Mouse (Mus musculus) embryonic facial prominence, embryonic 11.5 days (tissue): ENCODE data around the gene Slc12a8. TPM values are rescaled to one million over a fixed set of nuclear protein-coding genes. Genes with fewer than 3 reads are reported as not detected.

ENCODE experiments used
- ATAC-seq: fragments of 200-750 bp; cut with Nextera tagmentation; replicated peaks from 2 replicates; pipeline ENCODE4 v1.8.0; 2017; ENCODE audit warnings: low read depth; ENCODE audit not compliant: insufficient number of reproducible peaks, low FRiP score, low TSS enrichment
- DNase-seq: peaks from one replicate; pipeline ENCODE4 v3.0.0-alpha.2; 2015; ENCODE audit warnings: low spot score
- H3K27ac ChIP-seq: fragments of 300-500 bp; sonication (generic); replicated peaks from 2 replicates; pipeline ENCODE4 v1.5.1; 2014; ENCODE audit warnings: mild to moderate bottlenecking, low read depth, low read length, control low read depth
- H3K27me3 ChIP-seq: fragments of 300-500 bp; sonication (generic); 2 replicates; pipeline ENCODE4 v1.6.1; 2014; ENCODE audit warnings: mild to moderate bottlenecking, low read length, moderate library complexity, mixed read lengths; ENCODE audit not compliant: control insufficient read depth, insufficient read depth
- H3K36me3 ChIP-seq: fragments of 300-500 bp; sonication (generic); replicated peaks from 2 replicates; pipeline ENCODE4 v1.6.1; 2014; ENCODE audit warnings: low read depth, mild to moderate bottlenecking, low read length, moderate library complexity, mixed read lengths; ENCODE audit not compliant: control insufficient read depth, insufficient read depth
- H3K4me1 ChIP-seq: fragments of 300-500 bp; sonication (generic); 2 replicates; pipeline ENCODE4 v1.6.1; 2014; ENCODE audit warnings: low read length, mixed read lengths; ENCODE audit not compliant: control insufficient read depth, insufficient read depth
- H3K4me2 ChIP-seq: fragments of 300-500 bp; sonication (generic); 2 replicates; pipeline ENCODE4 v1.6.1; 2014; ENCODE audit warnings: low read depth, mild to moderate bottlenecking, control low read depth, low read length, moderate library complexity
- H3K4me3 ChIP-seq: fragments of 300-500 bp; sonication (generic); 2 replicates; pipeline ENCODE4 v1.5.1; 2014; ENCODE audit warnings: low read depth, low read length, control low read depth
- H3K9ac ChIP-seq: fragments of 300-500 bp; sonication (generic); replicated peaks from 2 replicates; pipeline ENCODE4 v1.6.1; 2014; ENCODE audit warnings: mild to moderate bottlenecking, control low read depth, low read length
- H3K9me3 ChIP-seq: fragments of 300-500 bp; sonication (generic); replicated peaks from 2 replicates; pipeline ENCODE4 v1.6.1; 2016; ENCODE audit warnings: mild to moderate bottlenecking, low read length, inconsistent platforms, mixed read lengths; ENCODE audit not compliant: control insufficient read depth
- WGBS: fragments of 180-500 bp; shearing (Covaris S2); extraction: QIAGEN DNeasy Blood & Tissue Kit; methylation state at CpG from one replicate; pipeline ENCODE4 v1.1.7; 2014; 5-methylcytosine and 5-hydroxymethylcytosine counted together
- polyA plus RNA-seq: library from polyadenylated mRNA; unstranded; fragments of >200 nt; fragmentation: Nextera tagmentation; extraction: Ambion mirVana; gene quantifications from 2 replicates; pipeline ENCODE4 v1.2.1, GENCODE M21; 2014

Slc12a8 gene
- polyA plus RNA-seq, 1 experiment from 2014 or later = 0.35 TPM

GRCm38 (mm10) chr16:33595235-33595769 lies 78.2 kb downstream of the Slc12a8 start:
- DNase-seq (no peak), ATAC-seq (no peak)
- Histone ChIP-seq H3K27ac (no peak overlapping the region), H3K9me3 (no peaks in the 10 kb centered on the region), H3K4me2 (no peak overlapping the region), H3K27me3 (no peaks in the 10 kb centered on the region), H3K4me3 (no peak overlapping the region), H3K9ac (no peak overlapping the region), H3K4me1 (no peaks in the 10 kb centered on the region), H3K36me3 (no peaks in the 10 kb centered on the region)
- 85% methylated on average over 6 of the region's 6 CpGs for WGBS

- no peak overlapping the region for H3K4me2 ChIP-seq
- H3K27ac ChIP-seq = no peak overlapping the region
Observed at GRCm38 (mm10) chr16:33596213-33596612, 79.1 kb downstream of the Slc12a8 start.

GRCm38 (mm10) chr16:33600216-33600615 lies 83.1 kb downstream of the Slc12a8 start:
- no peak overlapping the region for H3K4me2 ChIP-seq
- no peaks in the 10 kb centered on the region for H3K27me3 ChIP-seq
- H3K4me1 ChIP-seq = no peaks in the 10 kb centered on the region
- H3K9ac ChIP-seq = no peak overlapping the region
- H3K36me3 ChIP-seq = no peaks in the 10 kb centered on the region
- H3K9me3 ChIP-seq = no peaks in the 10 kb centered on the region
- 21% methylated on average over 5 of the region's 5 CpGs for WGBS
- no peak overlapping the region for H3K4me3 ChIP-seq
- DNase-seq = peak; percentile 22
- H3K27ac ChIP-seq = no peak overlapping the region
- ATAC-seq = no peak

More at GRCm38 (mm10) chr16:33596213-33596612, 79.1 kb downstream of the Slc12a8 start:
- H3K9me3 ChIP-seq = no peaks in the 10 kb centered on the region
- no peak overlapping the region for H3K4me3 ChIP-seq
- H3K36me3 ChIP-seq = no peaks in the 10 kb centered on the region
- H3K4me1 ChIP-seq = no peaks in the 10 kb centered on the region
- 88% methylated on average over 4 of the region's 4 CpGs for WGBS
- no peaks in the 10 kb centered on the region for H3K27me3 ChIP-seq
- H3K9ac ChIP-seq = no peak overlapping the region
- no peak for ATAC-seq
- DNase-seq = no peak

- Histone ChIP-seq H3K4me3 (no peak overlapping the region), H3K27ac (no peak overlapping the region), H3K27me3 (no peaks in the 10 kb centered on the region), H3K9ac (no peak overlapping the region), H3K9me3 (no peaks in the 10 kb centered on the region), H3K4me1 (no peaks in the 10 kb centered on the region), H3K4me2 (no peak overlapping the region), H3K36me3 (no peaks in the 10 kb centered on the region)
- ATAC-seq (no peak), DNase-seq (no peak)
- 90% methylated on average over 8 of the region's 8 CpGs for WGBS
Observed at GRCm38 (mm10) chr16:33601299-33601698, 84.2 kb downstream of the Slc12a8 start.

DNA sequence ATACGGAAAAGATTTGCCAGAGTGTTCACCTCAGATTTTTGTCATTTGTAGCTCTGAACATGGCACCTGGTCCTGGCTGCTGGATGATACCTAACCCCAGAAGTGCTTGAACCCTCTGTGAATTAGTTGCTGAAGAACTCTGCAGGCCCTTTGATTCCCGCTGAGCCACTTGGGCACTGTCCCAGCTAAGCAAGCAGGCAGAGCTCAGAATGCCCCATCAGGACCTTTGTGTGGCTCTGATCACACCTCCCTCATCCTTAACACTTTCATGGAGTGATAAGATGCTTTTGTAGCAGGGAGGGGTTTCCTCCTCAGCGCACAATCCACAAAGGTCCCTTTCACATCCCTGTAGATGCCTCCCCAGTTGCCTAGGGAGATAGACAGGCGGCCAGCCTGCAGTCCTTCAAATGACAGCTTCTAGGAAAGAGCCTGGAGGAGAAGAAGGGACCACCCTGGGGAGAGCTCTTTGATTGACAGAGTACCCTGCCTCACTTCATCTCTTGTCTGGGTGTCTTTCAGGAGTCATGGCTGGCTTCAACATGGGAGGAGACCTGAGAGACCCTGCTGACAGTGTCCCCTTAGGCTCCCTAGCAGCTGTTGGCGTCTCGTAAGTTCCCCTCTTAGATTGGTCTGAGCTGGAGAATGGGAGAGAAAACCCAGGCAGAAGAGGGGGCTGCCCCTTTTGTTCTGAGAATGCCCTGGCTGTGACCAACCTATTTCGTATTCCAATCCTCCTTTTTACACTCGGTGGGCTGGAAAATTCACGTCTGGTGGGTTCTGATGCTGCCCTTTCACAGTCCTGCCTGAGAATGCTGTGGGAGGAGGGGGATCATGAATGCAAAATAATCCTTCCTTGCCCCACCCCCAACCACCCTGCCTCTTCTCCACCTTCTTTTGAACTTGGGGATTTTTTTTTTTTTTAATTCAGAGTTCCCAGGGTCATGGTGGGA lies 88.8 kb downstream of the Slc12a8 start:
- no peak overlapping the region for H3K4me3 ChIP-seq
- H3K27ac ChIP-seq = no peak overlapping the region
- no peaks in the 10 kb centered on the region for H3K36me3 ChIP-seq
- DNase-seq (peak; percentile 44), ATAC-seq (peak; percentile 89)
- no peaks in the 10 kb centered on the region for H3K9me3 ChIP-seq
- 21% methylated on average over 9 of the region's 9 CpGs for WGBS
- no peaks in the 10 kb centered on the region for H3K27me3 ChIP-seq
- no peak overlapping the region for H3K9ac ChIP-seq
- no peaks in the 10 kb centered on the region for H3K4me1 ChIP-seq
- H3K4me2 ChIP-seq = no peak overlapping the region

GRCm38 (mm10) chr16:33606691-33607532 lies 89.8 kb downstream of the Slc12a8 start:
- WGBS = 62% methylated on average over 8 of the region's 8 CpGs
- DNase-seq = no peak
- Histone ChIP-seq H3K9me3 (no peaks in the 10 kb centered on the region), H3K9ac (no peak overlapping the region), H3K4me2 (no peak overlapping the region), H3K4me1 (no peaks in the 10 kb centered on the region), H3K27me3 (no peaks in the 10 kb centered on the region), H3K27ac (no peak overlapping the region), H3K4me3 (no peak overlapping the region), H3K36me3 (no peaks in the 10 kb centered on the region)
- no peak for ATAC-seq

DNA sequence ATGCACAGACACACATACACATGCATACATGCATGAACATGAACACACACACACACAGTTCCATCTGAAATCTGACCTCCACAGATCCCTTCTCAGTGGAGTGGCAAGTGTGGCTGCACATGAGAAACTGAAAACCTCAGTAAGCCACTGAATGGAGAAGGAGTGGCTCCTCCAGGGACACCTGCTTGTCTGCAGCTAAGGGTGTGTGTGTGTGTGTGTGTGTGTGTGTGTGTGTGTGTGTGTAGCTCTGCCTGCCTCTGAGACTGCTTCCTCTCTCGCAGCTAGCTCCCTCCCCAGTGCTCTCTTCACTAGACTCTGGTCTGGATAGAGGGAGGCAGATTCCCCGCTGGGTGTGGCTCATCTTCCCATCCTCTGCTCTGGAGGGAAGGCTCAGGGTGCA lies 92.4 kb downstream of the Slc12a8 start:
- H3K9me3 ChIP-seq = no peaks in the 10 kb centered on the region
- DNase-seq (no peak), ATAC-seq (no peak)
- H3K9ac ChIP-seq = no peak overlapping the region
- no peaks in the 10 kb centered on the region for H3K36me3 ChIP-seq
- H3K27ac ChIP-seq = no peak overlapping the region
- H3K4me1 ChIP-seq = no peaks in the 10 kb centered on the region
- WGBS = 51% methylated on average over 2 of the region's 2 CpGs
- no peak overlapping the region for H3K4me3 ChIP-seq
- no peaks in the 10 kb centered on the region for H3K27me3 ChIP-seq
- H3K4me2 ChIP-seq = no peak overlapping the region
